Mouse (Mus musculus) CD4-positive, CD25-positive, alpha-beta regulatory T cell, adult 4 months (primary cell): Measurements from ENCODE around the gene Pard3. TPM values are rescaled to one million over a fixed set of nuclear protein-coding genes. Genes with fewer than 3 reads are reported as not detected.
A peak's percentile ranks its signal among the peaks of the same experiment; 100 is the strongest.

Source experiments
- ATAC-seq: one replicate; pipeline ENCODE4 v1.8.0; 2017
- polyA plus RNA-seq, 2 experiments: library from polyadenylated mRNA; unstranded; fragments of 100-300 nt; shearing (Covaris generic); gene quantifications; one replicate each; pipeline ENCODE4 v1.2.1; 2017

Gene Pard3
- polyA plus RNA-seq, 2 experiments from 2014 or later, result 0.75 TPM; not detected in 1

- ATAC-seq, result no peak
These were observed 448.9 kb downstream of the Pard3 start for GRCm38 (mm10) chr8:127512580-127512979.

DNA sequence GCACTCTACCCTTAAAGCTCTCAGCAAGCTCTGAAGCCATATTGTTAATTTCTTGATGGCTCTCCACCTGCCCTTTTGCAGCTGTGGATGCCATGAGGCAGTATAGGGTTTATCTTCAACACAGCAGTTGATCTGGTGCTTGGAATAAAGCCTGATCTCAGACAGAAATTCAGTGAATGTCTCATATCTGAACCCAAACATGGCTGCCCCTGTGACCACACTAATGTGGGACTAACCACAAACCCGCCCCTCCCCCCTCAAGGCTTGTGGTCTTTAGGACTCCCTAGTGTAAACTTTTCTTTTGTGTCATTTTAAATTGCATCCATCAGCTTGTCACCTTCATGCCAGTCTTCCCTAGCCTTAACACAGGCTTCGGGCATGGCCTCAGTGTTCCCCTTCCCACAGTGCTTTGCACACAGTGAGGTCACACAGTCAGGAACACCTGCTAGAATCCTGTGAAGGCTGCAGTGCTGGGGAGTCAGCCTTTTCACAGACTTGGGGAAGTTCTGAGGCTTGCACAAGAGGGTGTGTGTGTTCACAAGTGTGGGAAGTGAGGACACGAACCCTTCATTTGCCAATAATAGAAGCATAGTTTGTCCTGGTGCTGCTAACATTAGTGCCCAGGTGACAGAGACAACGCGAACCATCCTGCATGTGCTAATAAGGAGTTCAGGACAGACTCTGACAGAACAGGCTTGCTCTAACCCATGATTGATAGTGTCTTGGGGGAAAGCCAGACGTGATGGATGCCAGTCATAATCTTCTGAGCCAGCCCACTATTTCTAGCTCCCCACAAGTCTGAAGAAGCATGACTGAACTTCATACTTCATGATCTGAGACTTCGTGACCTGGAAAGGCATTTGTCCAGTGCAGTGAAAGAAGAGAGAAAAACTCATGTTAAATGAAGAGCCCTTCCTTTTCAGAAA is 451.4 kb downstream of the Pard3 start:
- ATAC-seq, result no peak

DNA sequence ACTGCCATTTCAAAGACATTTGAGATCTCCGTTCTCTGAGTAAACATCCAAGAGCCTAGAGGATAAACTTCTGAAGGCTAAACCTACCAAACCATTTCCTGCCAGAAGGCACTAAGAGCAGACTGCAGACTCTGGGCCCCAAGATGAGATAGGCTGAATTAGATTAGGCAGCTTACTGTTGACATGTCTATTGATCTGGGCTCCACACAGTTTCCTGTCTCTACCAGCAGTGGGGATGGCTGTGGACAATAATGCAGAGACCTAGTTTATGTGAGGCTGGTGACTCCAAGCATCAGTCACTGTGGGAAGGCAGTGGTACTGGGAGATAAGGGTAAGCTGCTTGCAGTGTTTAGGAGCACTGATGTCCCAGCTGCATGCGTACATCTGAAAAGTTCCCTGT is 452.4 kb downstream of the Pard3 start:
- peak; percentile 91 for ATAC-seq

DNA sequence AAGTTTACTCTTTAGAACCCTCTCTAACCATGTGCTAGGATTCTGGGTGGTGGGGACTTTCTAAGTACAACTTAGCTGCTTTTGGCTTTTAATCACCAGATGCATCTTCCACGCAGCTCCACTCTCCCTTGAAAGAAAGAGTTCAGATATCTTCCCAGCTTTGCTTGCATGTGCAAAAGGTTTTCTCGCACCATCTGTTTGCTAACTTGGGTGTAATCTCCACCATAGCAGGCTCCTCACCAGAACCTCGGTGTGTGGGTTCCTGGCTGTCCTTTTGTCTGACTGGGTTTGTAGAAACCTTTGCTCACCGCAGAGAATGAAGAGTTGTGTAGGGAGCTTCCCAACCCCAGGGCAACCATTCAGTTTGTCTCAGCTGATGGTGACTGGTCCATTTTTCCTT is 462.0 kb downstream of the Pard3 start:
- ATAC-seq, result no peak

DNA sequence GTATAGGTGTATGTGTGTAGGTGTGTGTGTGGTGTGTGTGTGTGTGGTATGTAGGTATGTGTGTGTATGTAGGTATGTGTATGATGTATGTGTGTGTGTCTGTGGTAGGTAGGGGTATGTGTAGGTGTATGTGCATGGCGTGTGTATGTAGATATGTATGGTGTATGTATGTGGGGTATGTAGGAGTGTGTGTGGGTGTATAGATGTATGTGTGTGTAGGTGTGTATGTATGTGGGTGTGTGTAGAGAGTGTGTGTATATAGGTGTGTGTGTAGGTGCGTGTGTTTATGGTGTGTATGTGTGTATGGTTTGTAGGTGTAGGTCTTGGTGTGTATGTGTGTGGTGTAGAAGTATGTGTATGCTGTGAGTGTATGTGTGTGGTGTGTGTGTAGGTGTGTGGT is 464.6 kb downstream of the Pard3 start:
- no peak for ATAC-seq

- ATAC-seq, result no peak
These were observed 466.1 kb downstream of the Pard3 start for GRCm38 (mm10) chr8:127529746-127530145.

DNA sequence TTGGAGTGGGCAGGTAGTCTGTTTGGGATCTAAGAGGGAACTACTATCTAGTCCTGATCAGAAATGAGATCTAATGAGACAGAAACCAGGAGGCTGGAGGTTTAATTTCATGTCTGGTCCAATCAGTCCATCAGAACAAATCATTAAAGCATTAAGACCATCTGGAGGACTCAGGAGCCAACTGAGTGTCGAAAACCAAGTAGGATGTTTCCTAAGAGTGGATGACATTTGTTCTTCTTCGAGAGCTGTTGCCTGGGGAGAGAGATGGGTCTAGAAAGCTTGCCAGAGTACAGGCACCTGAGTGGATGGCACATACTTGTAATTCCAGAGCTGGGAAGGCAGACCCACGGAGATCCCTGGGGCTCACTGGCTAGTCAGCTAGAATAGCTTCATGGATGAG is 468.2 kb downstream of the Pard3 start:
- ATAC-seq, result no peak

- no peak for ATAC-seq
These were observed 471.1 kb downstream of the Pard3 start for GRCm38 (mm10) chr8:127534789-127535188.

GRCm38 (mm10) chr8:127535192-127535845 is 471.6 kb downstream of the Pard3 start:
- ATAC-seq, result no peak

- no peak for ATAC-seq
These were observed 472.1 kb downstream of the Pard3 start for GRCm38 (mm10) chr8:127535846-127536220.

GRCm38 (mm10) chr8:127539803-127540202 is 476.1 kb downstream of the Pard3 start:
- ATAC-seq, result no peak

DNA sequence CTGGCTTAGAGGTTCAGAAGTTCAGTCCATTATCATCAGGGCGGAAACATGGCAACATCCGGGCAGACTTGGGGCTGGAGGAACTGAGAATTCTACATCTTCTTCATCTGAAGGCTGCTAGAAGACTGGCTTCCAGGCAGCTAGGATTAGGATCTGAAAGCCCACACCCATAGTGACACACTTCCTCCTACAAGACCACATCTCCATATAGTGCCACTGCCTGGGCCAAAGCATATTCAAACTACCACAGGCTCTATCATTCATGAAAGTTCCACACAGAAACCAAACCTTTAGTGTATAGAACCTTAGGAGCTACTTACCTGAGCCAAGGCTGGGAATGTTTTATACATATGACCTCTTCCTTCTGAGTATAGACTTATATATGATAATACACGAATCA is 476.6 kb downstream of the Pard3 start:
- no peak for ATAC-seq

GRCm38 (mm10) chr8:127542162-127542561 is 478.5 kb downstream of the Pard3 start:
- ATAC-seq, result no peak

GRCm38 (mm10) chr8:127543676-127544075 is 480.0 kb downstream of the Pard3 start:
- ATAC-seq, result no peak

GRCm38 (mm10) chr8:127546161-127546560 is 482.5 kb downstream of the Pard3 start:
- ATAC-seq, result no peak

DNA sequence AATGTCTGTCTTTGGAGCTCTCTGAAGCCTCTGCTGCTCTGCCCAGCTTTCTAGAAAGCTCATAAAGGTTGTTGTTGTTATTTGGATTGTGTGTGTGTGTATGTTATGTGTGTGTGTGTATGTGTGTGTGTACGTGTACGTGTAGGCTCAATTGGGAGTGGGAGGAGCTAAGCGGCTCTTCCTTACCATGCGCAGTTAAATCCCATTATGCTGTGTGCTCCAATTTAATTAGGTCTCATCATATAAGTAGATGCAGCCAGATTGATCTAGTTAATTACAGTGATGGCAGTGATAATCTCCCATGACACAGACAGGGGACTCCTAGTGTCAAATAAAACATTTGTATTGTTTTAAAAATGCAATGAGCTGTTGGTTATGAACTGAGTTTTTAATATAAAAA is 487.2 kb downstream of the Pard3 start:
- no peak for ATAC-seq

- ATAC-seq, result no peak
These were observed 488.5 kb downstream of the Pard3 start for GRCm38 (mm10) chr8:127552161-127552595.

GRCm38 (mm10) chr8:127552836-127553235 is 489.1 kb downstream of the Pard3 start:
- ATAC-seq, result no peak

- no peak for ATAC-seq
These were observed 489.9 kb downstream of the Pard3 start for GRCm38 (mm10) chr8:127553582-127553981.

DNA sequence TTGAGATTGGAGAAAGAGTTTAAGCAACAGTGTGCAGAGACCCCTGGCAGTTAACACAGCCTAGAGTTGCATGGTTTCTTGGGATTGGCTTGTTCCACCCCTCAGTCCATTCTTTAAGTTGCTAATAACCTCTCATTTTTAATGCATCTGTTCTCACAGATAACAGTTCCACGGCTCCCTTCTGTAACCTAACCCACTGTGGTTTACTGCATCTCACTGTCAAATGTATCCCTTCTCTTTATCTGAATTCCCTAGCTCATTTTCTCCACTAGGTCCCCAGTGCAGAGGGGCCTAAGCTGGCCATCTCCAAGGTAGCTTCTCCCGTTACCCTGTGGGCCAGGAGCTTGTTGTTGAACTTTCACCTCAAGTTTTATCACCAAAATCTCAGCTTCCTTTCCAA is 492.1 kb downstream of the Pard3 start:
- ATAC-seq, result no peak

DNA sequence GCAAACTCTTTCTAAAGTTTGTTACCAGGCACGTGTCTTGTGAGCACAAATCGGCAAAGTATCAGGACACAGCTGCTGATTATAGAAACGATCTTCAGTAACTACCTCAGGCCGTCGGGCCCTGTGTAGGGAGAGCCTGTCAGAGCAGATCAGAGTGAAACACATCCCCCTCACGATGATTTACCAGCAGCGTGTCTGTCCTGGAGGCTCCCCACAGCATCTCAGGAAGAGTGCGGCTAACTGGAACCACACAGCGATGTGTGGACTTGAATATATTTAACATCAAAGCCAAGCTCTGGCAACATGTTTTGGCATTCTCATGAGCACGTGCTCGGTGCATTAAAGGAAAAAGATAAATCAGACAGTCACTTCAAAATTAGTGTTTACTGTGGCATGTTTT is 493.3 kb downstream of the Pard3 start:
- no peak for ATAC-seq

GRCm38 (mm10) chr8:127557566-127557965 is 493.9 kb downstream of the Pard3 start:
- ATAC-seq, result no peak

DNA sequence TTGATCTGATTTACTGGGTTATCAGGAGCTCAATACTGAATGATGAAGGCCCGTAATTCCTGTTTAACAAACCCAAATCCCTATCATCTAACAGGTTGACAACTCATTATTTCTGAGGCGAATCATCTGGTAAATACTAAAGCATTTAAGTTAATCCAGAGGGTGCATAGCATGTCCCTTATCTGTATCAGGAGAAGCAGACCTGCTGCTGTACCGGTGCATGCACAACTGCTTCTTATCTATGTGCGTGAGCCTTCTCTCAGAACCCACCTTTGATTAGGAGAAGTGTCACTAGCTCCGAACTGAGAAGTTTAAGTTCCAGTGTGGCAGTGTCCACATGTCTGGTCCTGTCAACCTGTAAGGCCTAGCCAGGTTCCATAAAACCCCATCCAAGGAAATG is 499.9 kb downstream of the Pard3 start:
- no peak for ATAC-seq

DNA sequence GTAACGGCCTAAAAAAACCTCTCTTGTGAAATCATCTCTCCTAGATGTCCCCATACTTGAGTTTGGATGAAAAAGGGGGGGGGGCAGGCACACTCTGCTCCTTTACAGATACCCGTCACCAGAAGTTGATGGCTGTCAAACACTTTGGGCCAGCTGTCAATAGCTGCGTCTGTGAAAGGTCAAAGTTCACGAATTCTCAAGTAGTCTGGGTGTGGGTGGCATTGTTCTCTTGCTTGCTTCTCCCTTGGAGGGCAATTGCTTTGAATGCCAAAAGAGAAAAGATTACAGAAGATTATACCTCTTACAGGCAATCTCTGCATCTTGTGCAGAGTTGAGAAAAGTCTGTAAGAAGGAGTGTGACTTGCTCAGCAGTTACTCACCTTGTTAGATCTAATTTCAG is 500.7 kb downstream of the Pard3 start:
- no peak for ATAC-seq
